Mouse (Mus musculus) embryonic facial prominence, embryonic 10.5 days (tissue): ENCODE data around the gene Atraid. TPM values are rescaled to one million over a fixed set of nuclear protein-coding genes. Genes with fewer than 3 reads are reported as not detected.
"Not testable (repeated sequence)": the region's sequence is repeated elsewhere in the genome, so short reads cannot be mapped to it uniquely, and the experiment has no call there.

Source experiments
- DNase-seq: peaks from one replicate; pipeline ENCODE4 v3.0.0-alpha.2; 2017; ENCODE audit warnings: low spot score
- H3K27ac ChIP-seq: fragments of 300-500 bp; sonication (generic); replicated peaks from 2 replicates; pipeline ENCODE4 v1.5.1; 2016; ENCODE audit warnings: mild to moderate bottlenecking
- H3K27me3 ChIP-seq: fragments of 300-500 bp; sonication (generic); replicated peaks from 2 replicates; pipeline ENCODE4 v1.6.1; 2016; ENCODE audit warnings: low read depth, mild to moderate bottlenecking; ENCODE audit not compliant: poor library complexity, severe bottlenecking
- H3K36me3 ChIP-seq: fragments of 300-500 bp; sonication (generic); replicated peaks from 2 replicates; pipeline ENCODE4 v1.6.1; 2016; ENCODE audit warnings: mild to moderate bottlenecking, moderate library complexity
- H3K4me1 ChIP-seq: fragments of 300-500 bp; sonication (generic); 2 replicates; pipeline ENCODE4 v1.6.1; 2016
- H3K4me3 ChIP-seq: fragments of 300-500 bp; sonication (generic); 2 replicates; pipeline ENCODE4 v1.5.1; 2016; ENCODE audit warnings: mild to moderate bottlenecking, moderate library complexity
- H3K9me3 ChIP-seq: fragments of 300-500 bp; sonication (generic); 2 replicates; pipeline ENCODE4 v1.6.1; 2016; ENCODE audit warnings: mild to moderate bottlenecking
- WGBS: fragments of 180-500 bp; shearing (Covaris S2); methylation state at CpG from one replicate; pipeline ENCODE4 v1.1.7; 2016; 5-methylcytosine and 5-hydroxymethylcytosine counted together
- polyA plus RNA-seq: library from polyadenylated mRNA; unstranded; fragments of >200 nt; fragmentation: Nextera tagmentation; extraction: Ambion mirVana; gene quantifications from 2 replicates; pipeline ENCODE4 v1.2.1, GENCODE M21; 2016

Gene Atraid
- polyA plus RNA-seq, result 60.2 and 64.8 TPM in 2 replicates

GRCm38 (mm10) chr5:31047848-31048762, at the start of gene Atraid:
Gene Atraid, plus strand, starts transcription at chr5:31048312.
- Histone ChIP-seq H3K4me3 (peak within 1 kb of the TSS; percentile 68), H3K27ac (peak within 1 kb of the TSS; percentile 92), H3K4me1 (peaks cover 7% of the 10 kb centered on the region), H3K36me3 (peaks cover 3% of the 10 kb centered on the region; the same call in 1 of the 2 replicates), H3K27me3 (no peaks in the 10 kb centered on the region), H3K9me3 (no peaks in the 10 kb centered on the region)
- peak; percentile 98 for DNase-seq
- under 1% methylated on average over 73 of the region's 73 CpGs for WGBS

- no peaks in the 10 kb centered on the region for H3K36me3 ChIP-seq
These were observed 48.8 kb upstream of the Atraid start for GRCm38 (mm10) chr5:30999324-30999723.

DNA sequence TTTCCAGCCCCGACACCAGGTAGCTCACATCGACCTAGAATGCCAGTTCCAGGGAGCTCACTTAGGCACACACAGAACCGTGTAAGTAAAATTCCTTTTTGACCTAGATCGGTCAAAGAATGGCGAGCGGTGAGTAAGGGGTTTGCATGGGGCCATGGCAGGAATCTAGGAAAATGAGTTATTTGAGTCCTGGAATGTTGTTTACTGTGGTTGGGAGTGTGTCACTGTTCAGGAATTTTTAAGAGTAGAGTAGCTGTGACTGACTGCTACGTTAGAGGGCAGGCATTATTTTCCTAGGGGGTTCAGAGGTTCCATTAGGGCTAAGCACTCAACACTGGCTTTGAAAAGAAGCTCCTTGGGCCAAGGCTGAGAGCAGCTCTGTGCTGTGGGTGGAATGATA, 48.0 kb upstream of the Atraid start:
- no peak for DNase-seq

More at GRCm38 (mm10) chr5:30999324-30999723, 48.8 kb upstream of the Atraid start:
- Histone ChIP-seq H3K4me1 (0 out of 2 replicates have a peak, but pooled peaks cover 4% of the 10 kb centered on the region), H3K27me3 (no peaks in the 10 kb centered on the region), H3K9me3 (no peaks in the 10 kb centered on the region), H3K27ac (no peak overlapping the region), H3K4me3 (no peak overlapping the region)
- 75% methylated on average over 5 of the region's 5 CpGs for WGBS
- no peak for DNase-seq

GRCm38 (mm10) chr5:31000993-31001392, 47.1 kb upstream of the Atraid start:
- H3K27ac ChIP-seq, result no peak overlapping the region
- H3K4me1 ChIP-seq, result 0 out of 2 replicates have a peak, but pooled peaks cover 4% of the 10 kb centered on the region
- no peaks in the 10 kb centered on the region for H3K36me3 ChIP-seq
- H3K9me3 ChIP-seq, result no peaks in the 10 kb centered on the region
- no peak for DNase-seq
- H3K27me3 ChIP-seq, result no peaks in the 10 kb centered on the region
- WGBS, result 90% methylated on average over 2 of the region's 2 CpGs
- no peak overlapping the region for H3K4me3 ChIP-seq

More for the DNA sequence above, 48.0 kb upstream of the Atraid start:
- Histone ChIP-seq H3K4me3 (no peak overlapping the region), H3K36me3 (no peaks in the 10 kb centered on the region), H3K27ac (no peak overlapping the region), H3K27me3 (no peaks in the 10 kb centered on the region), H3K9me3 (no peaks in the 10 kb centered on the region), H3K4me1 (0 out of 2 replicates have a peak, but pooled peaks cover 4% of the 10 kb centered on the region)
- 77% methylated on average over 7 of the region's 7 CpGs for WGBS

GRCm38 (mm10) chr5:31001560-31001959, 46.6 kb upstream of the Atraid start:
- H3K9me3 ChIP-seq, result no peaks in the 10 kb centered on the region
- 0 out of 2 replicates have a peak, but pooled peaks cover 4% of the 10 kb centered on the region for H3K4me1 ChIP-seq
- no peak for DNase-seq
- H3K27ac ChIP-seq, result no peak overlapping the region
- no peaks in the 10 kb centered on the region for H3K36me3 ChIP-seq
- no peak overlapping the region for H3K4me3 ChIP-seq
- WGBS, result 83% methylated on average over 4 of the region's 4 CpGs
- H3K27me3 ChIP-seq, result no peaks in the 10 kb centered on the region

DNA sequence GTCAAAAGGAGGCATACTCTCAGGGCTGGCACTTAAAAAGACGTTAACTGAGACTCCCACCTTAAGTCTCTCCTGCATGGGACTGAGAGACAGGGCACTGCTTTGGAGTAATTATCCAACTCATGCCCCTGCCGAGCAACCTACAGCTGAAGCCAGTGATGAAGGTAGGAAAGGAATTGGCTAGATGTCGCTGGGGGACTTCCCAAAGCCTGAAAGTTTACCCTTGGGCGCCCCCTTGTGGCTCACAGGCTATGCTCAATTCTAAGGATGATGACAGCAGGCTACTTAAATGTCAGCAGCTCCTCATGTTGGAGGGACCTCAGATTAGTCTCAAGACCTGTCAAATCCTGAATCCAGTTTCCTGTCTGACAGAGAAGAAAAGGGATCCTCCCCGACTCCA, 43.9 kb upstream of the Atraid start:
- 3% methylated on average over 5 of the region's 5 CpGs for WGBS
- Histone ChIP-seq H3K4me3 (no peak overlapping the region), H3K4me1 (0 out of 2 replicates have a peak, but pooled peaks cover 4% of the 10 kb centered on the region), H3K27ac (no peak overlapping the region), H3K36me3 (no peaks in the 10 kb centered on the region), H3K9me3 (no peaks in the 10 kb centered on the region), H3K27me3 (no peaks in the 10 kb centered on the region)
- DNase-seq, result peak; percentile 91

GRCm38 (mm10) chr5:31012737-31013136, 35.4 kb upstream of the Atraid start:
- no peaks in the 10 kb centered on the region for H3K4me1 ChIP-seq
- H3K4me3 ChIP-seq, result no peak overlapping the region
- no peak overlapping the region for H3K27ac ChIP-seq
- H3K36me3 ChIP-seq, result no peaks in the 10 kb centered on the region
- H3K9me3 ChIP-seq, result no peaks in the 10 kb centered on the region
- WGBS, result 75% methylated on average over 3 of the region's 3 CpGs
- H3K27me3 ChIP-seq, result no peaks in the 10 kb centered on the region
- DNase-seq, result no peak

- DNase-seq, result no peak
- WGBS, result 77% methylated on average over 2 of the region's 2 CpGs
These were observed 32.2 kb upstream of the Atraid start for GRCm38 (mm10) chr5:31015913-31016312.

GRCm38 (mm10) chr5:31021790-31022189, 26.3 kb upstream of the Atraid start:
- H3K27me3 ChIP-seq, H3K27ac ChIP-seq: not testable (repeated sequence)
- 84% methylated on average over 5 of the region's 5 CpGs for whole genome bisulfite sequencing

More at GRCm38 (mm10) chr5:31015913-31016312, 32.2 kb upstream of the Atraid start:
- Histone ChIP-seq H3K4me3 (no peak overlapping the region), H3K4me1 (no peaks in the 10 kb centered on the region), H3K36me3 (no peaks in the 10 kb centered on the region), H3K27me3 (no peaks in the 10 kb centered on the region), H3K27ac (no peak overlapping the region), H3K9me3 (no peaks in the 10 kb centered on the region)

GRCm38 (mm10) chr5:31022690-31023089, 25.4 kb upstream of the Atraid start:
- no peaks in the 10 kb centered on the region for H3K36me3 ChIP-seq
- H3K27ac ChIP-seq, result no peak overlapping the region
- H3K27me3 ChIP-seq, result no peaks in the 10 kb centered on the region
- DNase-seq, result no peak
- H3K9me3 ChIP-seq, result no peaks in the 10 kb centered on the region
- peaks cover 6% of the 10 kb centered on the region for H3K4me1 ChIP-seq
- H3K4me3 ChIP-seq, result no peak overlapping the region
- 33% methylated on average over 1 of the region's 1 CpGs for WGBS

More at GRCm38 (mm10) chr5:31021790-31022189, 26.3 kb upstream of the Atraid start:
- H3K4me1 ChIP-seq, H3K9me3 ChIP-seq, H3K4me3 ChIP-seq, DNase-seq, H3K36me3 ChIP-seq: not testable (repeated sequence)

GRCm38 (mm10) chr5:31023254-31023653, 24.9 kb upstream of the Atraid start:
- no peak overlapping the region; the same call in 1 of the 2 replicates for H3K27ac ChIP-seq
- H3K36me3 ChIP-seq, result no peaks in the 10 kb centered on the region
- 3% methylated on average over 4 of the region's 4 CpGs for WGBS
- DNase-seq, result peak; percentile 14
- no peak overlapping the region for H3K4me3 ChIP-seq
- H3K9me3 ChIP-seq, result no peaks in the 10 kb centered on the region
- H3K4me1 ChIP-seq, result peaks cover 6% of the 10 kb centered on the region
- no peaks in the 10 kb centered on the region for H3K27me3 ChIP-seq

DNA sequence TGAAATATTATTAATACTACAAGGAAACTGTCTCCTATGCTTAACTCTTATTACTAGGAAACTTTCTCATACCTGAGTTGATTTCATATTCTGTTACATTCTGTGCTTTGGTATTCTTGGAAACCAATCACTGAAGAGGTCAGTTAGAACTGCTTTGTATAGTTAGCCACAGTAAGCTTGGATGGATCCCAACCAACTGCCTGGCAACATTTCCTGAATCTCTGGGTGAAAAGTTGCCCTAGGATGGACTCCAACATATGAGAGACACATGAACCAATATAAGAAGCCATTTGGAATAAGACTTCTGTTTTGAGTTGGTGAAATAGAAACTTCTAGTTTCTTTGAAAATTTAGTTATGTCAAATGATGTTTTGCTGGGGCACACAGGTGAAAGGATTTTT, 23.5 kb upstream of the Atraid start:
- Histone ChIP-seq H3K27me3 (no peaks in the 10 kb centered on the region), H3K36me3 (no peaks in the 10 kb centered on the region)
- no peak for DNase-seq

DNA sequence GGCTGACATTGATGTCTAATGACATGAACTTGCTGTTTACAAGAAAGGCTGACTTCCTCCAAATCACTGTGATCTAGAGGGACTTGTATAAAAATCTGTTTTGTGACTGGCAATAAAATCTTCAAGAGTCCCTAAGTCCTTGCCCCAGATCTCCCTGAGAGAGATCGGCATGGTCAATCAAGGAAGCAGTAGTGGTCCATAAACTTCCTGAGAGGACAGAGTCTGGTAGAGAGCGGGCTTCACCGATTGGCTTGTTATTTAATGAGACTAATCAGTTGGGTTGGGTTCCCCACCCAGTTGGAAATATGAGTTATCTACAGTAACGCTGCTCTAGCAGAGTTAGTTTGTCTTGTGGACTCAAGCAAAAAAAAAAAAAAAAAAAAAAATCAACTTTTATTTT, 17.2 kb upstream of the Atraid start:
- no peaks in the 10 kb centered on the region for H3K36me3 ChIP-seq
- H3K4me3 ChIP-seq, result no peak overlapping the region
- no peaks in the 10 kb centered on the region for H3K4me1 ChIP-seq
- 89% methylated on average over 4 of the region's 4 CpGs for WGBS
- no peak for DNase-seq
- no peak overlapping the region for H3K27ac ChIP-seq
- H3K9me3 ChIP-seq, result no peaks in the 10 kb centered on the region
- no peaks in the 10 kb centered on the region for H3K27me3 ChIP-seq

More for the DNA sequence above, 23.5 kb upstream of the Atraid start:
- no peak overlapping the region for H3K27ac ChIP-seq
- no peak overlapping the region for H3K4me3 ChIP-seq
- no peaks in the 10 kb centered on the region for H3K9me3 ChIP-seq
- H3K4me1 ChIP-seq, result peaks cover 6% of the 10 kb centered on the region
